Mouse (Mus musculus) limb, embryonic 14.5 days (tissue): ENCODE data around the gene Eme1. TPM values are rescaled to one million over a fixed set of nuclear protein-coding genes. Genes with fewer than 3 reads are reported as not detected.
"Not testable (repeated sequence)": the region's sequence is repeated elsewhere in the genome, so short reads cannot be mapped to it uniquely, and the experiment has no call there.

ENCODE experiments used
- ATAC-seq: fragments of 200-750 bp; cut with Nextera tagmentation; 2 replicates; pipeline ENCODE4 v1.8.0; 2017; ENCODE audit warnings: low read depth, moderate number of reproducible peaks, moderate TSS enrichment; ENCODE audit not compliant: low FRiP score
- DNase-seq: peaks from one replicate; pipeline ENCODE4 v3.0.0-alpha.2; 2015; ENCODE audit warnings: low spot score
- H3K27ac ChIP-seq: fragments of 300-500 bp; sonication (generic); replicated peaks from 2 replicates; pipeline ENCODE4 v1.5.1; 2014; ENCODE audit warnings: low read depth, mild to moderate bottlenecking, low read length, moderate library complexity, mixed read lengths
- H3K27me3 ChIP-seq: fragments of 300-500 bp; sonication (generic); 2 replicates; pipeline ENCODE4 v1.6.1; 2014; ENCODE audit warnings: low read length, mixed read lengths; ENCODE audit not compliant: control insufficient read depth, insufficient read depth
- H3K36me3 ChIP-seq: fragments of 300-500 bp; sonication (generic); 2 replicates; pipeline ENCODE4 v1.6.1; 2014; ENCODE audit warnings: mild to moderate bottlenecking, low read length, moderate library complexity, mixed read lengths; ENCODE audit not compliant: control insufficient read depth, insufficient read depth
- H3K4me1 ChIP-seq: fragments of 300-500 bp; sonication (generic); 2 replicates; pipeline ENCODE4 v1.6.1; 2014; ENCODE audit warnings: antibody characterized with exemption, low read length, mixed read lengths; ENCODE audit not compliant: control insufficient read depth, insufficient read depth
- H3K4me2 ChIP-seq: fragments of 300-500 bp; sonication (generic); replicated peaks from 2 replicates; pipeline ENCODE4 v1.6.1; 2014; ENCODE audit warnings: low read depth, mild to moderate bottlenecking, low read length, moderate library complexity; ENCODE audit not compliant: severe bottlenecking
- H3K4me3 ChIP-seq: fragments of 300-500 bp; sonication (generic); replicated peaks from 2 replicates; pipeline ENCODE4 v1.5.1; 2014; ENCODE audit warnings: low read length
- H3K9ac ChIP-seq: fragments of 300-500 bp; sonication (generic); 2 replicates; pipeline ENCODE4 v1.6.1; 2014; ENCODE audit warnings: mild to moderate bottlenecking, low read depth, low read length, moderate library complexity; ENCODE audit not compliant: severe bottlenecking
- H3K9me3 ChIP-seq: fragments of 300-500 bp; sonication (generic); 2 replicates; pipeline ENCODE4 v1.6.1; 2016; ENCODE audit warnings: low read length; ENCODE audit not compliant: control insufficient read depth
- POLR2A ChIP-seq: fragments of 200-500 bp; IDR thresholded peaks from 2 replicates; pipeline ENCODE4 v1.8.0; 2012; ENCODE audit warnings: inconsistent platforms, mild to moderate bottlenecking, moderate library complexity, borderline replicate concordance; ENCODE audit not compliant: insufficient read depth, insufficient read length; ENCODE audit errors: extremely low read depth
- WGBS: fragments of 180-500 bp; shearing (Covaris S2); extraction: QIAGEN DNeasy Blood & Tissue Kit; methylation state at CpG from one replicate; pipeline ENCODE4 v1.1.7; 2014; 5-methylcytosine and 5-hydroxymethylcytosine counted together
- polyA plus RNA-seq, 2 experiments: library from polyadenylated mRNA; depleted of rRNA in 1 of 2; stranded (reverse) in 1 of 2; unstranded in 1 of 2; fragments of >200 nt; fragmentation: Nextera tagmentation in 1 of 2; extraction: Ambion mirVana in 1 of 2; gene quantifications; 2 replicates each; pipeline versions ENCODE4 v1.2.1 to v1.2.3; 2012 to 2014

Gene Eme1
- polyA plus RNA-seq, 2 experiments, result 16.5 to 19.5 TPM

DNA sequence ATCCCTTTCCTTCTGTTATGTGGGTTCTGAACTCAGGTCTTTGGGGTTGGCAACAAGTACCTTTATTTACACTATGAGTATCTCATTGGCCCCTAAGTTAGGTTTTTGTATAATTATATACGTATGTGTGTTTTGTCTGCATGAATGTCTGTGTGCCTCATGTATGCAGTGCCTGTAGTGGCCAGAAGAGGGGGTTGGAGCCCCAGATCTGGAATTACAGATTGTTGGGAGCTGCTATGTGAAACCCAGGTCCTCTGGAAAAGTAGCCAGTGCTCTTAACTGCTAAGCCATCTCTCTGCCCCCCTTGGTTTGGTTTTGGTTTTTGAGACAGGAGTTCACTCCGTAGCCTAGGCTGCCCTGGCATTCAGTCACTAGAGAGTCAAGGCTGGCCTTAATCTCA lies 43.4 kb upstream of the Eme1 start:
- no peak overlapping the region for H3K4me2 ChIP-seq
- DNase-seq (no peak), ATAC-seq (no peak)
- H3K9me3 ChIP-seq, result no peaks in the 10 kb centered on the region
- H3K4me1 ChIP-seq, result peaks cover 5% of the 10 kb centered on the region; the same call in 1 of the 2 replicates
- H3K4me3 ChIP-seq, result no peak overlapping the region
- no peak for TF ChIP-seq POLR2A
- H3K27me3 ChIP-seq, result no peaks in the 10 kb centered on the region
- H3K27ac ChIP-seq, result no peak overlapping the region
- H3K36me3 ChIP-seq, result no peaks in the 10 kb centered on the region
- WGBS, result 83% methylated on average over 2 of the region's 2 CpGs
- no peak overlapping the region for H3K9ac ChIP-seq

DNA sequence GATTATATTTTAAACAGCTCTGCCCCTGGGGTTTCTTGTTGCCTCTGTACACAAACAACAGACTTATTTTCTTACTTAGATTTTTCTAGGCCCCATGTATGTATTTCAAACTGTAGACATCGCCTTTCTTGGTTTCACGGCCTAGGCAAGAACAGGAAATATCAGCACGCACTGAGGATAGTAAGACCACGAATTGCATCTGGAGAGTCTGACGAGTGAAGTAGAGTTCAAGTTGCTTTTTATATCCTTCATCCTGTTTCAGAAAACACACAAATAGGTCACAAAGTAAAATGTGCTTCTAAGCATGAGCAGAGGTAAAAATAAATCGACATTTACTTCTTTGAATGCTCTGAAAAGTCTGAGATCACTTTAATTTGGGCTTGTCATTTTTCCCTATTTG lies 41.7 kb upstream of the Eme1 start:
- WGBS, result 64% methylated on average over 6 of the region's 6 CpGs
- no peaks in the 10 kb centered on the region for H3K27me3 ChIP-seq
- no peak for DNase-seq
- no peaks in the 10 kb centered on the region for H3K9me3 ChIP-seq
- no peak for TF ChIP-seq POLR2A
- no peaks in the 10 kb centered on the region for H3K36me3 ChIP-seq
- H3K4me2 ChIP-seq, result no peak overlapping the region
- no peak overlapping the region for H3K27ac ChIP-seq
- no peak for ATAC-seq
- no peak overlapping the region for H3K9ac ChIP-seq
- no peak overlapping the region for H3K4me3 ChIP-seq
- H3K4me1 ChIP-seq, result no peaks in the 10 kb centered on the region

DNA sequence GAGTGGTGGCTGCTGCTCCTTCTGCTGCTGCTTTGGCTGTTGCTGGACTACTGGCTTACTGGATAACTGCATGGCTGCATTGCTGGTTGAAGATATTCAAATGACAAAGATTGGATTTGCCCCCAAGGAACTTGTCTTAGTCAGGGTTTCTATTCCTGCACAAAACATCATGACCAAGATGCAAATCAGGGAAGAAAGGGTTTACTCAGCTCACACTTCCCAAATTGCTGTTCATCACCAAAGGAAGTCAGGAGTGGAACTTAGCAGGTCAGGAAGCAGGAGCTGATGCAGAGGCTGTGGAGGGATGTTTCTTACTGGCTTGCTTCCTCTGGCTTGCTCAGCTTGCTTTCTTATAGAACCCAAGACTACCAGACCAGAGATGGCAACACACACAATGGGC lies 38.7 kb upstream of the Eme1 start:
- H3K9ac ChIP-seq, H3K9me3 ChIP-seq, H3K27me3 ChIP-seq, H3K4me1 ChIP-seq, ATAC-seq, H3K27ac ChIP-seq, H3K4me3 ChIP-seq, DNase-seq, H3K36me3 ChIP-seq, H3K4me2 ChIP-seq: not testable (repeated sequence)

DNA sequence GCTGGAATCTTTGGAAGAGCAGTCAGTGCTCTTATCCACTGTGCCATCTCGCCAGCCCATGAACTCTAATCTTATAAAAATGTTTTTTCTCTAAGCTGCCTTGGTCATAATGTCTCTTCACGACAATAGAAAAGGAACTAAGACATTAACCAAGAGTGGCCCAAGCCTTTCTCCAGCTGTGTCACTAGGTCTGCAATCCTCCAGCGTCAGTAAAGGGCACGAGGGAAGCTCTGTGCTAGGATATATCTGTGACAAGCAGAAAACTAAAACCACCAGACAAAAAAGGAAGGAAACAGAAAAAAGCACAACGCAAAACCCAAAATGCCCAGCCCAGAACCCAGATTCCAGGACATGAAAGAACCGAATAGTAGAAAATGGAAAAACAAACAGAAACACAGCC lies 33.4 kb upstream of the Eme1 start:
- H3K9ac ChIP-seq, result no peak overlapping the region
- no peak for ATAC-seq

DNA sequence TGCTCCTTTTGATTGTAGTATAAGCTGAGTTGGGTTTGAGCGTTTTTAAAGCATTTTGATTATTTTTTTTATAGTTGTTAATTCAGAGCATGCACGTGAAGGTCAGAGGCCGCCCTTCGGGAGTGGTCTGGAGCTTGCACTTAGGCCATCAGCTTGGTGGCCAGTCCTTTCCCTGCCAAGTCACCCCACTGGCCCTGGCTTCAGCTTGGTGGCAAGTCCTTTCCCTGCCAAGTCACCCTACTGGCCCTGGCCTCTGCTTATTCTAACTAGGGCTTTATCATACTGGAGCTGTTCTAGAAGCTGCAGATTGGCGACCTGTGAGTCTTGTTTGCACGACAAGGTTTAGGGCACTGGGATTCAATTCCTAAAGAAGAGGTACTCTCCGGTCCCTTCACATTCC lies 28.7 kb upstream of the Eme1 start:
- H3K4me1 ChIP-seq, result peaks cover 6% of the 10 kb centered on the region
- no peak overlapping the region for H3K4me2 ChIP-seq
- H3K36me3 ChIP-seq, result no peaks in the 10 kb centered on the region
- WGBS, result 72% methylated on average over 7 of the region's 7 CpGs
- no peak overlapping the region for H3K27ac ChIP-seq
- no peak overlapping the region for H3K4me3 ChIP-seq
- H3K27me3 ChIP-seq, result no peaks in the 10 kb centered on the region
- H3K9ac ChIP-seq, result no peak overlapping the region
- ATAC-seq (no peak), DNase-seq (no peak)
- no peak for TF ChIP-seq POLR2A
- H3K9me3 ChIP-seq, result no peaks in the 10 kb centered on the region

More for the DNA sequence above, 33.4 kb upstream of the Eme1 start:
- no peaks in the 10 kb centered on the region for H3K36me3 ChIP-seq
- H3K27ac ChIP-seq, result no peak overlapping the region
- no peaks in the 10 kb centered on the region for H3K27me3 ChIP-seq
- no peak for DNase-seq
- TF ChIP-seq POLR2A, result no peak
- H3K4me3 ChIP-seq, result no peak overlapping the region
- no peak overlapping the region for H3K4me2 ChIP-seq
- H3K9me3 ChIP-seq, result no peaks in the 10 kb centered on the region
- WGBS, result 82% methylated on average over 6 of the region's 6 CpGs
- H3K4me1 ChIP-seq, result no peaks in the 10 kb centered on the region

DNA sequence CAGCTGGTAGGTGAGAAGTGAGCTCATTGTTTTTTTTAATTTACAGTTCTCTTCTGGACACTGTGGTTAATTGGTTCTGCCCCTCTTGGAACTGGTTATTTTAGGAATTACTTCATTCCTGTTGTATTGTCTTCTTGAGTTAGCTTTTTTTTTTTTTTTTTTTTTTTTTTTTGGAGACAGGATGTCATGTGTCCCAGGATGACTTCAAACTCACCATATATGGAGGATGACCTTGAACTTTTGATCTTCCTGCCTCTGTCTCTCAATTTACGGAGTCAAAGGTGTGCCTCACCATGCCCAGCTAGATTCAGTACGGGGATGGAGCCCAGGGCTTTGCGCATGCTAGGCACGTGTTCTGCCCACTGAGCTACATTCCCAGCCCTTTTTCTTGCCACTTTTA lies 27.9 kb upstream of the Eme1 start:
- Histone ChIP-seq H3K4me2 (no peak overlapping the region), H3K27me3 (no peaks in the 10 kb centered on the region), H3K27ac (no peak overlapping the region), H3K36me3 (no peaks in the 10 kb centered on the region), H3K9ac (no peak overlapping the region), H3K4me3 (no peak overlapping the region), H3K4me1 (peaks cover 6% of the 10 kb centered on the region), H3K9me3 (no peaks in the 10 kb centered on the region)
- no peak for ATAC-seq
- no peak for TF ChIP-seq POLR2A
- WGBS, result 76% methylated on average over 4 of the region's 4 CpGs
- no peak for DNase-seq
